Mouse (Mus musculus) Muller cell, postnatal 12 days (primary cell): ENCODE measurements at regions not wholly inside any gene's neighbourhood (a gene's known extent, or its start where the extent isn't known, plus 50 kb on each side); places are given as distances from the start of the nearest gene placed in this dataset.

Experiments used
- DNase-seq: peaks from one replicate; pipeline ENCODE4 v3.0.0-alpha.2; 2015; ENCODE audit errors: inconsistent ontology term

DNA sequence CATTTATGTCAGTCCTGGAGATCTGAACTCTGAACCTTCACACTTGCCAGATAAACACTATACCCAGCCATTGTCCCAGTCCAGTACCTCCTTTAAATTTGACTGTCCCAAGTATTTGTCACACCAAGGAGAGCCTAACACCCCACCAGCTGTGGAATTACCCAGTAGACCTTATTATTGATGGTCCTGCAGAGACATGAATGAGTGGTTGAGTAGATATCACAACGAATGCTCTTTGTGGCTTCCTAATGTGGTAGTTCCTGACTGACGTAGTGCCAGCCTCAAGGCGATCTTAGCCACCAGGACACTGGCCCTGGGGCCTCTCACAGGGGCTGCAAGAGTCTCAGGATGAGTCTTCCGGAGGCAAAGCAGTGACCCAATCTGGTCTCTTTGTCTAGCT lies 142.9 kb upstream of the Hs6st1 start:
- no peak for DNase-seq

DNA sequence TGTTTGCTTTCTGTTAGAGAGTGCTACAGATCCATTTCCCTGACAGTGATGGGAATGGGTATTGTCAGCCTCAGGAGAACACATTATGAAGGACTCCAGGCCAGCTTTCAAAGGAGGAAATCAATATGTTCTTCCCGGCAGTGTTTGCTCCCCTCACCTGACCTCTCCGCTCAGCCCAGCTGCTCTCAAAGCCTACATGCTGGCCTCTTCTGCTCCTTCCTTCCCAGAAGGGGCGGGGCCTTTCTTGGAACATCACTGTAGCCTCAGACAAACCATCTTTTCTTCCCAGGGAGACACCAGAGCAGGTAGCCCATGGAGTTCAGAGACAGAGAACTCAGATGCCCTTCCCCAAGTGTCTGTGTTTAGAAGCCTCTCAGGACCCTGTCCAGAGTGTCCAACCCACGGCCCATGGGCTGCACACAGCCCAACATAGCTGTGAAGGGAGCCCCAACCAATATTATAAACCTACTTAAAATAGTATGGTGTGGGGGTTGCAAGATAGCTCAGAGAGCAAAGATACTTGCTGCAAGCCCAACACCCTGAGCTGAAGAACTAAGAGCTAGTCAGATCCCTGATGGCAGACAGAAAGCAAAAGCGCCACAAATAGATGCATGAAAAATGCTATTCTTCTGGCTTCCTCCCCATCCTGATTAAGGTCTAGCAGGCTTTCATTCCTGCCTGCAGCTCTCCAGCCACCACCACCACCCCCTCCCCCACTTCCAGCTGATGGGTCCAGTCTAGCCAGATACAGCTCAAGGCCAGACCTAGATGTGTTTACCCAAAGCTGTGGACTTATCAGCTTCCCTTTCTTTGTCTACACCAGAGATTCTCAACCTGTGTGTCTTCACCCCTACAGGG lies 141.8 kb upstream of the Hs6st1 start:
- DNase-seq: no peak

DNA sequence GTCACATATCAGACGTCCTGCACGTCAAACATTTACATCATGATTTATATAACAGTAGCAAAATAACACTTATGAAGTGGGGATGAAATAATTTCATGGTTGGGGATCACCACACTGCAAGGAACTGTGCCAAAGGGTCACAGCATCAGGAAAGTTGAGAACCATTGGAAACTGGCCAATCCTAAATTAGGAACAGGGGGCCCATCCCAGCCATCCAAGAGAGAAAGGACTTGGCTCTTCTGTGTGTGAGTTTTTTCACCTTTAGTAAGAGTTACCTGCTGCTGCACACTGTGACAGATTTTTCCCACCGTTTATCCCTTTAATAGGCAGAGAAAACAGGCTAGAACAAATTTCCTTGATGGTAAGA lies 141.2 kb upstream of the Hs6st1 start:
- no peak for DNase-seq

DNA sequence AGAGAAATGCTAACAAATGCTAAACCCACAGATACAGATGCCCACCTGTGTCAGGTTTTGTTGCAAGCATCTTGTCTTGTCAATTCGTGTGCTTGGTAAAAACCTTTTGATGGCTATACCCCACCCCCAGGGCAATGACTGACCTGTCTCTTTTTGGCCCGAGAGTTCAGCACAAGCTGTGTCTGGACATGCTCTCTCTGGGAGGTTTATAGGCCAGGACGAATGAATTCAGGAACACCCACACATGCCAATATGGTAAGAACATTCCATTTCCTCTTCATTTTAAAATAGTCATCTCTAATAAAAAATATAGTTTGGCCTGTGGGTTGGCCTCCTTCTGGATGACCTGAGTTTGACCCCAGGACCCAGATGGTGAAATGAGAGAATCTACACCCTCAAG lies 137.8 kb upstream of the Hs6st1 start:
- peak; percentile 23 for DNase-seq

DNA sequence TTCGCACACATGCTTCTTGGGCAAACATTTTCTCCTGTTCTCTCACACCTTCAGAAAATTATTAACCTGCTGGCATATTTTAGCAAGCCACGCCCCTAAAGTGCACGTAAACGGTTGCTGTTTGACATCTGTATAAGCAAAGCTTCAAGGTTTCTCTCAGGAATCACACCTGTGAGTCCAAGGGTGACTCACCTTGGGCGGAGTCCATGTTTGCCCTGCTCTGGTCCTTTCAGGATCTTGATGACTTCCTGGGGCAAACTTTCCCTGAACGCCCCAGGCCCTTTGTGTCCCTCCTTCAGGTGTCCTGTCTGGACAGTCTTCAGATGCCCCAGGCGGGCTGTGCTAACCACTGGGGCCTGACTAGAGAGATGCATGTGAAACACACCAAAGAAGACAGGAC lies 137.1 kb upstream of the Hs6st1 start:
- no peak for DNase-seq

DNA sequence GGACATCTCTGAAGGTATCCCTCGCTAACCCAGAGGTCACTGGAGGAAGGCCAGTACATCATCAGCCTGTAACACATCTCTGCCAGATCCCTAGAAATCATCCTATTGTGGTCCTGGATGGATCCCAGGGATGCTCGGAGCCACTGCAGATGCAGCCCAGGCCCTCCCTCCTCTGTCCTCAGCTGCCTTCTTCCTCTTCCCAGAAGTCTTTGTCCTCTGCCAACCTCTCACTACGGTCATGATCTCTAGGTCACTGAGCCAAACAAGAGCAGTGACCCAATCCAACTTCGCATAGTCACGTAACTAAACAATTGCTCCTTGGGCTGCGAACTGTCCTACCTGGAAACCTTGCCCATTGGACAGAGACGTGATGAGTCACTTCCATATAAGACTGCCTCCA lies 134.7 kb upstream of the Hs6st1 start:
- DNase-seq: no peak

DNA sequence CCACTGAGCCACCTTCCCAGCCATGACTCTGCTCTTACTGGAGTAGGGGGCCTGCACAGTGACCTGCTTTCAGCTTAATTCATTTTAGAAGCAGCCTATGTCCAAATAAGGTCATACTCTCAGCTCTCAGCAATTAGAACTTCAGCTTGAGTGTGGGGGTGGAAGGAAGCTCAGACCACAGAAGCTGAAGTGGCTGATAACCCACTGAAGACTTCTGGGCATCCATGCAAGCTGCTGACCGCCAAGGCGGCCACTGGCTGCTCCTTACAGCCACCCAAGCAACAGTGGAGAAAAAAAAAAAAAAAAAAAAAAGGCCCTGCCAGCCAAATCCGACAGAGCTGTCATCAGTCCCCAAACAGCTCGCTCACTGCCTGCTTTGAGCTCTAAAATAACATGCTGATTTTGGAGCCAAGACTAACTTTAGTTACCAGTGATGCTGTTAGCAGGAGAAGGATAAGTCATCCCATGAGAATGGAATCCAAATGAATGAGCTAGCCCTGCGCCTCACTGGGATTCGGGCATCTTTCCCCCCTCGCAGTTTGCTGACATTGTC lies 133.0 kb upstream of the Hs6st1 start:
- DNase-seq: peak; percentile 80

DNA sequence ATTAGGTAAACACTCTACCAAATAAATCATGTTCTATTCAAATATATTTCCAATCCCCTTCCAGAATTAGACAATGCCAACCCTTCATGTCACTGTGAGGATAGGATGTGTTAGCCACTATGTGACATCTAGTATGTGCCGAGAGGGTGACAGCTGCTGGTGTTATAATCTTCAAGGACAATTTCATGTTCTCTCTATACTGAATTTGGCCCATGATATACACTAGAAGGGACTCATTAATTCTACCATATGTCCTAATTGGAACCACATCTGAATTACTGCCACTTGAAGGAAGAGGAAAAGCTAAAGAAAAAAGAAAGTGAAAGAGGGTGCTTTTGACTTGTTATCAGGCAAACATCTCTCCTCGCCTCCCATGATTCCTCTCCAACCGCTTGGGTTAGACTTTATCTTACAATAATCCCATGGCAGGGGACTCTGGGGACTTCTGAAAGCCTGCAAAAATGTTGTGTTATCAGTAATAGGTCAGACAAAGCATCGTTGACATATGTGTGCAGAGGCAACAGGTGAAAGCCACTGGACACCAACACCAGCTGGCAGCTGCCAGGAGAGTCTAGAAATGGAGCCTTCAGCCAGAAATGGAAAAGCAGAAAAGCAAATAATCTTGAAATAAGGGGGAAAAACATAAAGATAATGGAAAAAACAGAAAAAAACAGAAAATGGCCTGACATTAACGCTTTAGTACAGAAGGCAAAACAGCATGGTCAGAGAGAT lies 131.7 kb upstream of the Hs6st1 start:
- DNase-seq: no peak

DNA sequence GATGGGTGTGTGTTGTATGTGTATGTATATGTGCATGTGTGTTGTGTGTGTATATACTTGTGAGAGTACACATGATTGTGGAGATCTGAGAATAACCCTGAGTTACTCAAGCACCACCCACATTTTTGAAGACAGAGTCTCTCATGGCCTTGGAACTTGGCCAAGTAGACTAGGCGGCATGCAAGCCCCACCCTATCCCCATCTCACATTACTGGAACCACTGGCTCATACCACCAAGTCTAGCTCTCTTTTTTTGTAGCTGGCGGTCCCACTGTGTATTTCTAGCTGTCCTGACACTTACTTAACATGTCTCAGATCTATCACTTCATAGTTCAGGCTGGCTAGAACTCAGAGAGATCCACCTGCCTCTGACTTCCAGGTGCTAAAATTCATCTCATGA lies 128.0 kb upstream of the Hs6st1 start:
- no peak for DNase-seq

DNA sequence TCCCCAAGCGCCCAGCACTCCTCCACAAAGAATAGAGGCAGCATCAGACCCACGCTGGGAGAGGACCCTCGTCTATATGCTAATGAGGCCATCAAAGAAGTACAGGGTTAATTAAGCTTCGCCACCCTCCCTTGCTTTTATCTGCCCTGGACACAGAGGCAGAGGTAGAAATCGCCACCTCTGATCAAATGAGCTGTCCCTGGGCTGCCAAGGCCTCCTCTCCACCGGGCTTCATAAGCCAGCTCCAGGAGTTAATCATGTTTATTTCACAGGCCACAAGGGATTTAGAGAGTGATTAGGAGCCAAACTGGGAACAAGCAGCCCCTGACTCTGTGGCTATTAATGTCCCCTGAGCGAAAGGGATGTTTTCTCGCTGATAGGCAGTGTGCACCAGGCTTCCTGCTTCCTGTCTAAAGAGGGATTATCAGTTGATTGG lies 126.5 kb upstream of the Hs6st1 start:
- DNase-seq: no peak

DNA sequence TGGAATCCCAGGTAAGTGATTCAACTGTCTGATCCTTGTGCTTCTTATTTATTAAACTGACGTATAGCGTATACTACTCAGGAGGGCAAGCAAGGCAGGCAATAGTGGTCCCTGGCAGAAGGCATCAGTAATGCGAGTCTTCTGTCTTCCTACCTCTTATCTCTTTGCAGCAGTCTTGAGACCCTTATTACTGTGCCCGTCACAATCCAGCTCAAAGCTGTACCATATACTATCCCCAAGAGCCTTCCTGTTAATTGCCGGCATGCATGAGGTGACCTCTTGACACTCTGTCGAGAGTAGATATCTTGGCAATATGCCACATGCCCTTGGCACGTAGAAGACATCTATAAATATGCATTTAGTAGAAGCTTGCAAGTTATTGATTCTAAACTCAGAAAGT lies 126.0 kb upstream of the Hs6st1 start:
- DNase-seq: no peak

DNA sequence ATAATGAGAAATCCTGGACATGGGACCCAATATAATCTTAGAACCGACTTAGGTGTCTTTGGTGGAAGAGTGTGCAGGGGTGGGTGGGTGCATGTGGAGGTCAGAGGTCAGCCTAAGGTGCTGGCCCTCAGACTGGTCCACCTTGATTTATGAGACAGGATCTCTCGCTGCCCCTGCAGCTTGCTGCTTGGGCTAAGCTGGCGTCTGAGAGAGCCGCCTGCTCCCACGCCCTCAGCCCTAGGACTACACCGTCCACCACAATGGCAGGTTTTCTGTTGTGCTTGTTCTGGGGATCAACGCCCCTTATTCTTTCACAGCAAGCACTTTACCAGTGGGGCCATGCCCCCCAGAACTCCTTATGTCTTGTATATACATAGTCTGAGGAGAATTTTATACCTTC lies 124.4 kb upstream of the Hs6st1 start:
- DNase-seq: no peak

DNA sequence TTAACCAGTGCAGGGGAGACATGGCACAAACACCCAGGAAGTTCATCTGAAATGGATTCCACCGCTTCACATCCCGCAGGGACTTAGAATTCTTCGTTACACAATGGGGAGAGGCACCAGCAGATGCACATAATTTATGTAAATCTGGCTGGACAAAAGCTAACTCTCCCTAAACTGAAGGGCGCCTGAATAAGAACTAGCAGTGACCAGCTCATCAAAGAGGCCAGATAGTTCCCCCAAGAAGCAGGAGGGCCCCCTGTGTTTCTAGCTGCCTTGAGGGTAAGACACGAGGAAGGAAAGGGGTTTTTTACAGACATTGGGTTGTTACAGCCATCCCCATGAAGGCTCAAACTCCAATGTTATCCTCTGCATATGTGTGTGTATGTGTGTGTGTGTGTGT lies 123.8 kb upstream of the Hs6st1 start:
- no peak for DNase-seq

DNA sequence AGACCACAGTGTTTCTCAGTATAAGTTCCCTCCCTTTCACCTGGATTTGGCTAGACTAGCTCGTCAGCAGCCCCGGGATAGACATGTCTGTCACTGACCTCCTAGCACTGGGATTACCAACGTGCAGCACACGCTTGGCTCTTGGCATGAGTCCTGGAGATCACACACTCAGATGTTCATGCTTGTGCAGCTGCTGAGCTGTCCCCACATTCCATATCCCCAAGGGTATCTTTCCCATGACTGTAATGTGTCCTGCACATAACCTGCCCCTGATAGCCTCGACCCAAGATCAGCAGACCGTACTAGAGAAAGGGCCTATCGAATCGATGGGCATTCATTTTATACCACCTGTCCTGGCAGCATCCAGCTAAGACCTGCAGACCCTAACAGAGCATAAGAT lies 123.4 kb upstream of the Hs6st1 start:
- no peak for DNase-seq

DNA sequence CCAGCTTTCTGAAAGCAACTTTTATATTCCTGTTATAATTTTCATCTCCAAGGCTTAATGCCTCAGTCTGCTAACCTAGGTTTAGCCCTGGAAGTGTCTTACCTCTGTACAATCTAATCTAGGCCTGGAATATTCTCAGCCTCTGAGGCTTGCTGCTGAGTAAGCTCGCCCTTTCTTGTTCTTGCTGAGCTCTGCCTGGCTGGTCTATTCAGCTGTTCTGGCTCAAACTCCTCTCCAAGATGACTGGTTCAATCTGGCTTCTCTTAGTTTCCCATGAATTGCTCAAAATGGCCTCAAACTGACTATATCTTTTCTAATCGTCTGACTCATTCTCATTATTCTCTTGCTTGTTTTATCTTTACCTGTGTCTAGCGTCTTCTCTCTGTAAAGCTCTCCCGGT lies 122.6 kb upstream of the Hs6st1 start:
- no peak for DNase-seq

DNA sequence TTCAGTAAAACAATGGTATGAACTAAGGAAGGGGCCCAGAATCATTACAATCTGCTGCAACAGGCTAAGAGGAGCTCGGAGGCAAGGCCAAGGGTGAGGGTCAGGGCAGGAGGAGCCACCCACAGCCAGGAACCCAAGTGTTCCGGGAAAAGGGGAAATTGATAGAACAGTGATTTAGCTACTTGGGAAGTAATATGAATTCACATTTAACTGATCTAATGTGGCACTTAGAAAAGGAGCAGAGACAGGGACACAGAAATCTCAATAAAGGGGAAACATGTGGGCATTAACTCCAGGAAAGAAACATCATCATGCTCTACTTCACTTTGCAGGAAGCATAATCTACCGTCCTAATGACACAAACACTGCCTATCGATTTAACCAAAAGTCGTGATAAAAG lies 120.1 kb upstream of the Hs6st1 start:
- DNase-seq: no peak

DNA sequence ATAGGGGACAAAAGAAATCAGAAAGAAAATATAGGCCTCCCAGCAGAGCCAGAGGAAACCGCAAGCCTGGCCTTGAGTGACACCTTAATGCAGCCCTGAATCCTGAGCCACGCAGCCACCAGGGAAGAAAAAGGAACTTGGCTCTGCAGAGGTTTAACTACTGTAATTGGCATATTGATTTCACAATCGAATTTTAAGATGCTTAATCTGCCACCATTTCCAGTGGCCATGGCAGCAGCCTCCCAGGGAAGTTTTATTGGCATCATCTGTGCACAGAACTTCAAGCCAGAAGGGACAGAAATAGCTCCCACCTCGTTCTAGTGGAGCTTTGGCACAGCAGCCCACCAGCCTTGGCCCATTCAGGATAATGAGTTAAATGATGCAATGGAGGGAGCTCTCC lies 117.1 kb upstream of the Hs6st1 start:
- no peak for DNase-seq

DNA sequence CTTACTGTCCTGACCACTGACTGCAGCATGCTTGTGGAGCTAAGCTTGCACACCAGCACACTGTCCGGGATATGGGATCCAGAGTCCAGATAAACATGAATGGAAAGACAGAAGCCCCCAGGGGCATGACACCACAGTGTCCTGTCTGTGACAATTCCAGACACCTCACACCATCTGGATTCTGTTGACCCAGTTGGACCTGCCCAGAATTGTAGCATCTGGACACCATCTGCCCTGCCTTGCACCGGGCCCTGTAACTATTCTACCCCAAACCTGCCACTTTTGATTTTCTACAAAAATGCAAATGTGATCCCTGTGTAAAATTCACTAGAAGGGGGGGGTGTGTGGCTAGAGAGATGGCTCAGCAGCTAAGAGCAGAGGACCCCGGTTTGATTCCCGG lies 114.5 kb upstream of the Hs6st1 start:
- no peak for DNase-seq

DNA sequence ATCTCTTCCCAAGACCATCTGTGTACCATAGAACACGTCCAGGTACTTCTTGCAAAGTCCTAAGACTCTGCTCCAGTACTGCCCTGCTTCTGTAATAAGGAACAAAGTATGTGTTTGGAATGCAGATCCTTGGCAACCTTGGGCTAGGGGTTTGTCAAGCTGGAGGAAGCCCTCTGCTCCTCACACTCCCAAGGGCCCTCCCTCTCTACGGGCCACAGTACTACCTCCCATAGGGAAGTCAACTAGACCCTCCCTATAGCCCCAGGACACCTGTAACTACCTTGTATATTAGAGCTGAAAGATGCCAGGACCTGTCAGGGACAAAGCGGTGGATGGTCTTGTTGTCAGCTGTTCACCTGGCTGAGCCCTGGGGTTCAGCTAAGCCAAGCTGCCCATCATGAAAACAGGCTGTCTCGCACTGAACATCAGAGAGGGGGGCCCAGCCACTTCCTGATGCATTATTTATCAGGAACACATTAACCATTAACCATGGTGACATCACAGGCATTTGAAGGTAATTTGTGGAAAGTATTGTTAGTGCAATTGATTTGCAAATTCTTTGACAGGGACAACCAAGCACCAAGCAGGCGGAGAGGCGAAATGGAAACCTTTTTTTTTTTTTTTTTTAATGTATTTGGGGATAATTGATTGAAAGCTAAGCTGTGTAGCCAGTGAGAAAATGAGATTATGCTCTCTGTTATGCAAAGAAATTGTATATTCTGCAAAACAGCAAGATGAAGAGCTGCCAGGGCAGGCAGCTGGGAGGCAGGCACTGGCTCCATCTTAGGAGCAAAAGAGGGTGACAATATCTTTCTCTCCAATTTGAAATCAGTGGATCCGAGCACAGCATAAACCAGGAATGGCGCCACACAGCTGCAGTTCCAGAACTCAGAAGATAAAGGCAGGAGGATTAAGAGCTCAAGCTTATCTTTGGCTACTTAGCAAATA lies 110.5 kb upstream of the Hs6st1 start:
- DNase-seq: no peak

DNA sequence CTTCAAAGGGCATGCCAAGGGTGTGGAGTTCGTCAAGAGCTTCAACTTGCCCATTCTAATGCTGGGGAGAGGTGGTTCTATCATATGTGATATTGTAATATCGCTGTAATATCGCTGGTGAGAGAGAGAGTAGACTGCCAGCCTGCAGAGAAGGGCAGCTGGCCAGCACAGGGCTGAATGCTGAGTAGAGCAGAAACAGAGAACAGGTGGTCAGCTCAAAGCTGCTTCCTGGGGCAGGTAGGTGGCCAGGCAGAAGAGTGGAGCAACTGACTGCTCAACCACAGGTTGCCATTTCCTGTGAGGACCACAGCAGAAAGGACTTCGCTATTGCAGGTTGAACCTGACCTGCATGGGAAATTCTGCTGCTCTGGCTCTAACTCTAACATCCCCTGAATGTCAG lies 108.5 kb upstream of the Hs6st1 start:
- no peak for DNase-seq

DNA sequence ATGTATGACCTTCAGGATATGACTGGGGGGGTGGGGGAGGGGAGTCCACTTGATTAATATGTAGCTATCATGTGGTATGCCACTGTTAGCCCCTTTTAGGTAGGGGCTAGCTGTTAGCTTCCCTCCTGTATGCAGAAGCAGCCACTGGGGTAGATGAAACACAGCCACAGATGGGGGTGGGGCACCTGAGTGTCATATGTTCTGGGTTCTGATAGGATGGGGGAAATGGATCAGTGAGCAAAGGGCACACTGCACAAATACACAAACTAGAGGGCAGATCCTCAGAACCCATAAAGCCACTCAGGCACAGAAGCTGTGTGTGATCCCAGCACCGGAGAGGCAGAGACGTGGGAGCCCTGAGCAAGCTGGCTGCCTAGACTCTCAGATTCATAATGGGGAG lies 107.4 kb upstream of the Hs6st1 start:
- no peak for DNase-seq

DNA sequence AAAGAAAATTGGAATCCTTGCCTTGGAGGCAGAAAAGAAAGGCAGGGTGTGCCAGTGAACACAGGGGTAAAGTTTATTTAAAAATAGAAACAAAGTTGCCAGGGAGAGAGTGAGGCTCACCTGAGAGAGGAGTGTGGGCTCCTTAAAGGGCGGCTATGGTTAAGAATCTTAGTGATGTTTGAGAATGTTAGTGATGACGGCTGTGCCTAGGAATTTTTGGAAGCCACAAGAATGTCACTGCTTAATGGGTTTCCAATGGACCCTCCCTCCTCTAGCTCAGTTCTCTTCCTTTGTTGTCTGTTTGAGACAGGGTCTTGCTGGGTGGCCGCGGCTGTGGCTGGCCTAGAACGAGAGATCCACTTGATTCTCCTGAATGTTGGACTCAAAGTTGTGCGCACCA lies 106.3 kb upstream of the Hs6st1 start:
- DNase-seq: peak; percentile 59
